Mouse (Mus musculus): ENCODE data around the gene Set.
A peak's percentile ranks its signal among the peaks of the same experiment; 100 is the strongest.

Set gene

DNA sequence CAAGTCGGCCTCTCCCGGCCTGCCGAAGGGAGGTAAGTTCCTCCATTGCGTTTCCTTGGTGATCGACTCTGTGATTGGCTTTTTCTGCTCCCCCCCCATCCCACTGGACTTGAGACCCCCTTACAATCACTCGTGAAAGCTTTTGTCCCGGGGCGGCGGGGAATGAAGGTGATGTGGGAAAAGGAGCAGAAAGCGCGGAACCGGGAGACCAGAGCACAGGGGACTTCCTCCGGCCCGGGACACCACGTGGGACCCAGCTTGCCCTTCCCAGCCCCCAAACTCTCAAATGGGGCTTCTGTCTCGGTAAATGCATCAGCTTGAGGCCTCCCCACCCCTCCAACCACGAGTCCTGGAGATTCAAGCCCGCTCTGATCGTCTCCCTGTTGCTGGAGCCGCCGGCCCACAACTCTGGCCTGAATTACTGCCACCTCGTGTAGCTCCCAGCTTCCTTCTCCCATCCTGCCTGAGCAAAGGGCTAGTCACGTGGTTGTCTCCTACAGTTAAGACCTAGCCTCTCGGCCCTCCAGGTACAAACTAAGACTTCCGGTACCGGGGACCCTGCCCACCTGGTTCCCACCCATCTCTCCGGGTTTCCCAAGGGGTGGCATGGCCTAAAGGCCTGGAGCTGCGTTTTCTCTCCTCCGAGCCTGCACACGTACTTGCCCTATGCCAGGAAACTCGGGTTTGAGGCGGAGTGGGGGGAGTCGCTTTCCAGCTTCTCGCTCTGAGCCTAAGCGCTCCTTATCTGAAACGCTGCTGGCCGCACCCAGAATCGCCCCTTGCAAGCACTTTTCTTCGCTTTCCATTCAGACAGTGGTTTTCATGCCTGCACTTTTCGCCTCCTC, 5.3 kb downstream of the Set start:
- DNase-seq = peak; percentile 62 to 64

DNA sequence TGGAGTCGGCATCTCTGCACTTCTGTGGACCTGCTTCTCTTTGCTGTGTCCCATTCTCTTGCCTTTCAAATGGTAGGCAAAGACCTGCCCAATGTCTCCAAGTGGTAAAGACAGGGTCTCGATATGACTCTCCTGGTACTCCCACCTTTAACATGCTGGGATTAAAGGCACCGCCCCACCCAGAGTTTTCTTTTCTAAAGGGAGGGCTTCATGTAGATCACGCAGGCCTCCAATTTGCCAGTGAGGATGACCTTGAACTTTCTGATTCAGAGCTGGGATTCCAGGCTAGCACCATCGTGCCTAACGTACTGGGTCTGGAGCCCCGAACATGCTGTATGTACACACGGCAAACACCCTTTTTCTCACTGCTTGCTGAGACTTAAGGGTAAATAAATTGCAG, 6.1 kb downstream of the Set start:
- no peak for DNase-seq

- no peak for DNase-seq
These were observed 6.6 kb downstream of the Set start for GRCm38 (mm10) chr2:30063791-30064190.

DNA sequence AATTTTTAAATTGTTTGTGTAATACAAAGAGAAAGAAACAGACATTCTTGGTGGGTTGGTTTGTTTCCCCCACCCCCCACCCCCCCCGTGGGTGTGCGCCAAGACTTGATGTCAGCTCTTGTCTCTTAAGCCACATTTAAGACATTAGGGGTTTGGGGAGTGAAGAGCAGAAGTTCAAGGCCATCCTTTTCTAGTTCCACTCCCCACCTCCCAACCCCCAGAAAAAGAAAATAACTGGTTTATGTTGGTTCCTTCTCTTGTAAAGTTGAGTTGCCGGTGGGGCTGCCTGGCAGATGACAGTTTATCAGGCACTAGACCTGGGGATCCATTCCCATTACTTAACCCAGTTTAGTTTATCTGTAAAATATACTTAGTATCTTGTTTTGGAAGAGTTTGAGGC, 7.1 kb downstream of the Set start:
- DNase-seq = no peak

GRCm38 (mm10) chr2:30066046-30066901, 9.1 kb downstream of the Set start:
- DNase-seq = peak; percentile 95 to 98

- peak; percentile 41 to 63 for DNase-seq
These were observed 10.1 kb downstream of the Set start for GRCm38 (mm10) chr2:30067031-30067888.

- no peak for DNase-seq
These were observed 10.8 kb downstream of the Set start for GRCm38 (mm10) chr2:30067962-30068361.

- DNase-seq = no peak
These were observed 15.7 kb downstream of the Set start for GRCm38 (mm10) chr2:30072875-30073274.

DNA sequence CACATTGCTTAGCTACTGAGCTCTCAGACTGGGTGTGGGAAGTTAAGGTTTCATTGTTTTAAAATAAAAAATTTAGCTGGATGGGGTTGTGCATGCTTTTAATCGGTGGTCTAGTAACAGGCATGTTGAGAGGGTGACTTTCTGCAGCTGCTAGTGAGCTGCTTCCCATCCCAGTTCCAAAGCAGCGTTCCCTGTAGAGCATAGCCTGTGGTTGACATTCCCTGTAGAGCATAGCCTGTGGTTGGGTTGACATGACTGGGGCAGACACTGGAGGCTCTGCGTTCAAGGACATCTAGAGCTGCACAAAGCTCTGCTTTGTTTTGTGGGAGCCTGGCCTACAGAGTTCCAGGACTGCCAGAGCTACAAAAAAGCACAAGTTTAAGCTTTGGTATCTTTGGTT, 16.1 kb downstream of the Set start:
- DNase-seq = no peak

DNA sequence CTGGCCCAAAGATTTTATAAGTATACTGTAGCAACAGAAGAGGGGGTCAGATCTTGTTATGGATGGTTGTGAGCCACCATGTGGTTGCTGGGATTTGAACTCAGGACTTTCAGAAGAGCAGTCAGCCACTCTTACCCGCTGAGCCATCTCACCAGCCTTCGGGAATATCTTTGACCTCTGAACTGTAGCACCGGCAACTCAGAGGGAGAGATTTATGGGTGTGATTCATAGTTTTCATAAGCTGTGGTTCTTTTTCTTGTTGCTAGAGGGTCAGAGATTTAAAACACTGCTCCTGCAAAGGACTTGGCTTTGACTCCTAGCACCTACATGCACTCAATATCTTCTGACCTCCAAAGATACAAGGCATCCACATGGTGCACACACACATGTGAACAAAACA, 18.4 kb downstream of the Set start:
- no peak for DNase-seq

DNA sequence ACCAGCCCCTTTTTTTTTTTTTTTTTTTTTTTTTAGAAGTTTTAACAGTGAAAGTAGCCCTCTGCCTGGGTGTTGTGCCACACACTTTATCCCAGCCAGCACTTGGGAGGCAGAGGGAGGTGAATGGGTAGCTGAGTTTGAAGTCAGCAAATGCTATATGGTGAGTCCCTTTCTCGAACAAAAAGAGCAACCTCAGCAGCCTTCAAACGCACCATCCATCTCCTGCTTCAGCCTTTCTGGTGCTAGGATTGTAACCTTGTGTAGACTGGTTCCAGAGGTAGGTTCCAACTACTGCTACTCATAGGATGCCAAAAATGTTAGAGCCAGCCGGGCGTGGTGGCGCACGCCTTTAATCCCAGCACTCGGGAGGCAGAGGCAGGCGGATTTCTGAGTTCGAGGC, 19.3 kb downstream of the Set start:
- no peak for DNase-seq

- DNase-seq = no peak
These were observed 19.8 kb downstream of the Set start for GRCm38 (mm10) chr2:30076959-30077358.

- peak; percentile 63 to 85 for DNase-seq
These were observed 20.5 kb downstream of the Set start, which contains the start of gene Pkn3 for GRCm38 (mm10) chr2:30077502-30078348. Gene Pkn3 (plus strand): TSS chr2:30077684.

DNA sequence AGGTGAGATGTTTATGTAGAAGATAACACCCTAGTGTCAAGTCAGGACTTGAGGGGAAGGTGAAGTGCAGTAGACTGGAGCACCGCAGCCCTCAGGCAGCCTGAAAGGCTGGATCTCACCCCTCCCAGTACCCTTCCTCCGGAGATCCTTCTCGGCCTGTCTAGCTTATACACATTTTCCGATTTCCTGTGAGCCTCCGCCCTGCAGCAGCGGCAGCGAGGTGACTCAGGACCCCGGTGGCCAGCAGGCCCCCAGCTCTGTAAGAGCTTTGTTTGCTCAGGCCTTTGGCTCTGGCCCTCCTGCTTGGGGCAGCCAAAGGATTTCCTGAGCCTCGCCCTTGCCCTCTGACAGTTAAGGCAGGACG, 21.2 kb downstream of the Set start:
- no peak for DNase-seq

GRCm38 (mm10) chr2:30078760-30079159, 21.6 kb downstream of the Set start:
- no peak for DNase-seq

DNA sequence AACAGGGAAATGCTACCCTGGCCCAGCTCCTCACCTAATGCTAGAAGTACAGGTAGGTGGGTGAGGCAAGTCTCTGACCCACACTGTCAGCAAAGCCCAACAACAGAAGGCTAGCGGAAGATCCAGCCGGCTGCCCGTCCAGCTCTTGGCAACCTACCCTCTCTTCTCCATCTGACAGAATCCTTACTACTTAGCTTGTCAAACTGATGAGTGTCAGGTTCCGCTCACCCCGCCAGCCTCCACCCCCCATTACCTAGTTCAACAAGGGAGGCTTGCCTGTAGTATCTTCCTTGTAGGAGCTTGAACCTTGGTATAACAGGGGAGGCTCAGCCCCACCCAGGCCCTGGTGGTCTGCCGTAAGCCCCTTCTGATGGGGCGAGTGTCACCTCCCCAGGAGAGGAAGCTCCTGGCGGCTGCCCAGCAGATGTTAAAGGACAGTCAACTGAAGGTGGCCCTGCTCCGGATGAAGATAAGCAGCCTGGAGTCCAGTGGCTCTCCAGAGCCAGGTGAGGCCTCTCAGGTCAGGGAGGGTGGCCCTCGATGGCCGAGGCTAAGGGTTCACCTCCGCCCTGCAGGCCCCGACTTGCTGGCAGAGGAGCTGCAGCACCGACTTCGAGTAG, 23.1 kb downstream of the Set start:
- DNase-seq = no peak

DNA sequence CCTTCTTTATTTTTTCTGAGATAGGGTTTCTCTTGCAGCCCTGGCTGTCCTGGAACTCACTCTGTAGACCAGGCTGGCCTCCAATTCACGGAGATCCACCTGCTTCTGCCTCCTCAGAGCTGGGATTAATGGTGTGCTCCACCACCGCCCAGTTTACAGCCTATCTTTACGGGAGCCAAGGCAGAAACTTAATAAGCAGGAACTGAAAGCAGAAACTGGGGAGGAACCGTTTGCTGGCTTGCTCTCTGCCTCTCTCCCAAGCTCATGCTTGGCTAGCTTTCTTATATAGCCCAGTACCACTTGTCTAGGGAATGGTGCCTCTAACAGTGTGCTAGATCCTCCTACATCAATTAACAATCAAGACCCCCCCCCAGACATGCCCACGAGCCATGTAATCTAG, 26.9 kb downstream of the Set start:
- no peak for DNase-seq

DNA sequence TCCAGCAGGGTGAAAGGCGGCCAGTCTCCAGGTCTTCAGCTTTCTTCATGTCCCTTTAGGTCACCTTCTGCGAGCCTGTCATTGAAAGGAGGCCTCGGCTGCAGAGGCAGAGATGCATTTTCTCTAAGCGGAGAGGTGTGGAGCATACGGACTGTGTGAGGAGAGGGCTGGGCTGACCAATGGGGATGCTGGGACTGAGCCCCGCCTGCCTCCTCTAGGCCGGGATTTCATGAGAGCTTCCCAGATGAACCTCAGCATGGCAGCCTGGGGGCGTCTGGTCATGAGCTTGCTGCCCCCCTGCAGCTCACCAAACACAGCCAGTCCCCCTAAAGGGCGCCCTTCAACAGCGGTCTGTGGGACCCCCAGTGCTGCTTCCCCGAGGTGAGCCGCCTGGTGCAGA, 27.5 kb downstream of the Set start:
- no peak for DNase-seq

DNA sequence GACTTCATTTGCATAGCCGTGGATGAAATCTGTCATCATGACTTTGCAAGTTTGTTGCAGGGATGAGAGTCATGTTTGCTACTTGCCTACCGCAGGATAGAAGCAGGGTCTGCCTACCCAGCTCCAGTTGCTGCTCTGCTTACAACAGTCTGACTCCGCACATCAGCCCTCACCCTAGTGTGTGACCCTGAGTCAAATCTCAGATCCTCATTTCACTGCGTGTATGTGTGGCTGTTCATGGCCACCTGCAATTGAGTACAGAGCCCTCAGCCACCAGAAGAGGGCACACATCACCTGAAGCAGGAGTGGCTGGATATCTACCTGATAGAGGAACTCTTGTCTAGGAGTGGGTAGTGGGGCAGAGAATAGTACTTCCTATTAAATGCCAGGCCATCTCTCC, 30.1 kb downstream of the Set start:
- DNase-seq = no peak

GRCm38 (mm10) chr2:30091521-30091920, 34.3 kb downstream of the Set start:
- no peak for DNase-seq

GRCm38 (mm10) chr2:30092280-30092918, 35.2 kb downstream of the Set start:
- DNase-seq = no peak
